Mouse (Mus musculus): ENCODE measurements around the gene Olfr628. TPM values are rescaled to one million over a fixed set of nuclear protein-coding genes. Genes with fewer than 3 reads are reported as not detected.
"Not testable (repeated sequence)": the region's sequence is repeated elsewhere in the genome, so short reads cannot be mapped to it uniquely, and the experiment has no call there.

The Olfr628 gene
- total RNA-seq (2021): not detected
- long read RNA-seq, experiment 1: 0 reads
- long read RNA-seq, experiment 2: 0 reads

GRCm38 (mm10) chr7:103730074-103730473 is at the start of gene Olfr628:
Olfr628 (plus strand) TSS chr7:103730374.
- DNase-seq (ENCODE audit: low spot score in 2 of 2): no peak

GRCm38 (mm10) chr7:103682420-103682819 is 47.8 kb upstream of the Olfr628 start, which contains the start of gene Olfr625-ps1:
Olfr625-ps1 (plus strand) TSS chr7:103682720.
- no peak for DNase-seq (ENCODE audit: low spot score in 2 of 2)

- no peak for DNase-seq (ENCODE audit: low spot score in 2 of 2)
Observed at GRCm38 (mm10) chr7:103699469-103699868, 30.7 kb upstream of the Olfr628 start.

- no peak for DNase-seq (ENCODE audit: low spot score in 2 of 2)
Observed at GRCm38 (mm10) chr7:103712024-103712423, 18.1 kb upstream of the Olfr628 start.

- DNase-seq (ENCODE audit: low spot score in 2 of 2): no peak
Observed at GRCm38 (mm10) chr7:103714371-103714770, 15.8 kb upstream of the Olfr628 start, which contains the start of gene Olfr243. Olfr243 (plus strand) TSS chr7:103714671.

- DNase-seq (ENCODE audit: low spot score in 2 of 2): not testable (repeated sequence)
Observed at GRCm38 (mm10) chr7:103716398-103716797, 13.8 kb upstream of the Olfr628 start.

GRCm38 (mm10) chr7:103744843-103745242 is 14.7 kb downstream of the Olfr628 start, which contains the start of gene Olfr629:
Olfr629 (minus strand) TSS chr7:103744943.
- DNase-seq (ENCODE audit: low spot score in 2 of 2): no peak

- no peak for DNase-seq (ENCODE audit: low spot score in 2 of 2)
Observed at GRCm38 (mm10) chr7:103757233-103757632, 27.1 kb downstream of the Olfr628 start, which contains the start of gene Olfr630. Olfr630 (minus strand) TSS chr7:103757333.

GRCm38 (mm10) chr7:103762212-103762611 is 32.0 kb downstream of the Olfr628 start:
- not testable (repeated sequence) for DNase-seq (ENCODE audit: low spot score in 2 of 2)

- DNase-seq (ENCODE audit: low spot score in 2 of 2): not testable (repeated sequence)
Observed at GRCm38 (mm10) chr7:103767687-103768086, 37.5 kb downstream of the Olfr628 start.

- no peak for DNase-seq (ENCODE audit: low spot score in 2 of 2)
Observed at GRCm38 (mm10) chr7:103771494-103771893, 41.3 kb downstream of the Olfr628 start, which contains the start of gene Olfr69. Olfr69 (minus strand) TSS chr7:103771594.

GRCm38 (mm10) chr7:103777652-103778051 is 47.5 kb downstream of the Olfr628 start:
- not testable (repeated sequence) for DNase-seq (ENCODE audit: low spot score in 2 of 2)

GRCm38 (mm10) chr7:103779598-103779997 is 49.4 kb downstream of the Olfr628 start, which contains the start of gene Olfr68:
Olfr68 (minus strand) TSS chr7:103779698.
- DNase-seq (ENCODE audit: low spot score in 2 of 2): no peak

Other genes with a start within 250 kb of the Olfr628 start
- not detected for gene Olfr609, start 232.3 kb upstream of the Olfr628 start, total RNA-seq (2021)
- gene Olfr610, start 218.3 kb upstream of the Olfr628 start, total RNA-seq (2021): not detected
- not detected for gene Olfr611, start 209.5 kb upstream of the Olfr628 start, total RNA-seq (2021)
- gene Olfr612, start 187.7 kb upstream of the Olfr628 start, total RNA-seq (2021): not detected
- not detected for gene Olfr613, start 182.3 kb upstream of the Olfr628 start, total RNA-seq (2021)
- not detected for gene Olfr615, start 174.3 kb upstream of the Olfr628 start, total RNA-seq (2021)
- not detected for gene Olfr616, start 161.2 kb upstream of the Olfr628 start, total RNA-seq (2021)
- not detected for gene Olfr617, start 157.3 kb upstream of the Olfr628 start, total RNA-seq (2021)
- not detected for gene Olfr618, start 140.3 kb upstream of the Olfr628 start, total RNA-seq (2021)
- not detected for gene Olfr619, start 129.8 kb upstream of the Olfr628 start, total RNA-seq (2021)
- not detected for gene Olfr620, start 117.8 kb upstream of the Olfr628 start, total RNA-seq (2021)
- gene Olfr622, start 87.7 kb upstream of the Olfr628 start, total RNA-seq (2021): not detected
- not detected for gene Olfr623, start 66.7 kb upstream of the Olfr628 start, total RNA-seq (2021)
- gene Olfr624, start 59.2 kb upstream of the Olfr628 start, total RNA-seq (2021): under 1 TPM in 1 of 2 experiments, not detected in 1; 0.06 TPM
- gene Olfr625-ps1, start 47.7 kb upstream of the Olfr628 start, total RNA-seq (2021): not detected
- not detected for gene Olfr243, start 15.7 kb upstream of the Olfr628 start, total RNA-seq (2021)
- gene Olfr629, start 14.6 kb downstream of the Olfr628 start, total RNA-seq (2021): not detected
- gene Olfr630, start 27.0 kb downstream of the Olfr628 start, total RNA-seq (2021): not detected
- not detected for gene Olfr69, start 41.2 kb downstream of the Olfr628 start, total RNA-seq (2021)
- not detected for gene Olfr68, start 49.3 kb downstream of the Olfr628 start, total RNA-seq (2021)
- not detected for gene Olfr67, start 61.4 kb downstream of the Olfr628 start, total RNA-seq (2021)
- gene Hbb-bt, start 83.6 kb downstream of the Olfr628 start, total RNA-seq (2021): 100 to 1,000 TPM; 618 to 940 TPM
- 1,000 to 10,000 TPM; 4,172 to 4,820 TPM for gene Hbb-bs, start 97.7 kb downstream of the Olfr628 start, total RNA-seq (2021)
- gene Hbb-bh2, start 110.1 kb downstream of the Olfr628 start, total RNA-seq (2021): not detected
- not detected for gene Hbb-bh1, start 112.8 kb downstream of the Olfr628 start, total RNA-seq (2021)
- not detected for gene Hbb-y, start 122.8 kb downstream of the Olfr628 start, total RNA-seq (2021)
- gene Olfr66, start 155.9 kb downstream of the Olfr628 start, total RNA-seq (2021): not detected
- not detected for gene Olfr64, start 164.1 kb downstream of the Olfr628 start, total RNA-seq (2021)
- gene Olfr65, start 173.1 kb downstream of the Olfr628 start, total RNA-seq (2021): not detected
- not detected for gene Olfr631, start 198.5 kb downstream of the Olfr628 start, total RNA-seq (2021)
- gene Olfr632, start 204.0 kb downstream of the Olfr628 start, total RNA-seq (2021): not detected
- not detected for gene Olfr633, start 214.1 kb downstream of the Olfr628 start, total RNA-seq (2021)
- not detected for gene Olfr635, start 240.8 kb downstream of the Olfr628 start, total RNA-seq (2021)